In the genomic region with DNA sequence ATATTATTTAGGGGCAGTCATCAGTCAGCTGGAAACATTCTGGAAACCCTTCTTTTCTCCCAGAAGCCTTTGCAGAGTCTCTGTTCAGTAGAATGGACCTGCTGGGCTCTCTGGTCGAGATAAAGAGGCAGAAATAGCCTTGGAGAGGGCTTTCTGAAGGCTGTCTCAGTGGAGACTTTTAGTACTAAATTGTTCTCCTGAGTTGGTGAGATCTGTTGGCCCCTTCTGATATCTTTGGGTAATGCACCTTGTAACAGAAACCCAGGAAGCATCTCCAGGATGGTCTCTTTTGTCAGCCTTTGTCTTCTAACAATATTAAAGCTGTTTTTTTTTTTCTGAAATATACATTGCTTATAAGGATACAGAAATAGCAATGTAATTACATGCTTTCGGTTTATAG, we compare ENCODE assay signal across 16 mouse cellular contexts. TPM values are rescaled to one million over a fixed set of nuclear protein-coding genes. Genes with fewer than 3 reads are reported as not detected.
DNase-seq lines count a peak whose midpoint lies in the region; ATAC-seq and TF ChIP-seq lines count a peak whose summit lies in the region.
"Had no signal": no experiment of that assay in that cellular context is flagged by ENCODE, and none has a peak within 500 bp of the region (broad histone marks: within the 10 kb centered on the region; RNA-seq: fewer than 3 reads in every experiment).

No protein-coding gene starts in this region.

- H3K27me3 ChIP-seq in hindbrain, embryonic 12.5 days: peaks cover 9% of the 10 kb centered on the region; the same call in 1 of the 2 replicates
- no peaks in the 10 kb centered on the region for H3K27me3 ChIP-seq in midbrain, embryonic 13.5 days
- H3K27me3 ChIP-seq in kidney, embryonic 15.5 days: peaks cover 64% of the 10 kb centered on the region

- H3K9ac ChIP-seq in hindbrain, embryonic 12.5 days: no peak overlapping the region
- H3K9ac ChIP-seq in midbrain, embryonic 13.5 days (replicated peaks): peak overlapping the region; percentile 53
- no peak overlapping the region for H3K9ac ChIP-seq in kidney, embryonic 15.5 days
- H3K9ac ChIP-seq: heart, embryonic 15.5 days had no signal

- no peaks in the 10 kb centered on the region for H3K36me3 ChIP-seq in hindbrain, embryonic 12.5 days
- H3K36me3 ChIP-seq in midbrain, embryonic 13.5 days: no peaks in the 10 kb centered on the region
- no peaks in the 10 kb centered on the region for H3K36me3 ChIP-seq in kidney, embryonic 15.5 days
- H3K36me3 ChIP-seq: heart, embryonic 15.5 days had no signal

- peaks cover 59% of the 10 kb centered on the region for H3K4me1 ChIP-seq in hindbrain, embryonic 12.5 days
- peaks cover 67% of the 10 kb centered on the region for H3K4me1 ChIP-seq in midbrain, embryonic 13.5 days (replicated peaks)
- H3K4me1 ChIP-seq in olfactory bulb, adult 2 months (ENCODE audit: control insufficient read depth, insufficient read depth, low read length): peaks cover 15% of the 10 kb centered on the region
- peaks cover 28% of the 10 kb centered on the region for H3K4me1 ChIP-seq in kidney, embryonic 15.5 days

- no peak for ATAC-seq in hindbrain, embryonic 12.5 days (ENCODE audit: low FRiP score)
- no peak for ATAC-seq in midbrain, embryonic 13.5 days
- ATAC-seq in kidney, embryonic 15.5 days (replicated peaks; ENCODE audit: low FRiP score): no peak
- no peak for ATAC-seq in megakaryocyte progenitor cell, adult 5-6 weeks (replicated peaks; ENCODE audit: poor library complexity)

- DNase-seq in left cerebral cortex, adult 2 months (ENCODE audit: extremely low spot score in 1 of 2, low spot score in 2 of 2): no peak
- DNase-seq in left cerebral cortex, postnatal 14 days (ENCODE audit: low spot score in 2 of 2): no peak
- no peak for DNase-seq in natural killer cell, adult 2 months (ENCODE audit: low spot score in 2 of 2)
- DNase-seq: B cell, adult 2 months; cerebellum, adult 8-10 months; kidney, adult 2 months; lung, adult 2 months; right cerebral cortex, adult 18-20 months; thymus, adult 2 months had no signal

- H3K4me2 ChIP-seq in hindbrain, embryonic 12.5 days (replicated peaks): peak overlapping the region; percentile 72
- peak overlapping the region; percentile 84 for H3K4me2 ChIP-seq in midbrain, embryonic 13.5 days (replicated peaks)
- H3K4me2 ChIP-seq in kidney, embryonic 15.5 days: no peak overlapping the region
- H3K4me2 ChIP-seq: heart, embryonic 15.5 days had no signal

- no peak for TF ChIP-seq POLR2A in olfactory bulb, adult 2 months (IDR thresholded peaks at IDR 0.05; ENCODE audit: insufficient read depth, low read depth, low read length)

- 42% methylated on average over 2 of the region's 2 CpGs for WGBS in hindbrain, embryonic 12.5 days
- WGBS in midbrain, embryonic 13.5 days: 43% methylated on average over 2 of the region's 2 CpGs
- 10% methylated on average over 2 of the region's 2 CpGs for WGBS in olfactory bulb, adult 2 months
- WGBS in kidney, embryonic 15.5 days: 79% methylated on average over 2 of the region's 2 CpGs

- TF ChIP-seq CTCF in left cerebral cortex, adult 2 months (IDR thresholded peaks at IDR 0.05): peak; percentile 42
- no peak for TF ChIP-seq CTCF in olfactory bulb, adult 2 months (IDR thresholded peaks at IDR 0.05; ENCODE audit: insufficient read depth, low read depth, low read length)

- peak overlapping the region; percentile 97 for H3K27ac ChIP-seq in left cerebral cortex, adult 2 months
- peak overlapping the region; percentile 46; the same call in 1 of the 2 replicates for H3K27ac ChIP-seq in hindbrain, embryonic 12.5 days
- peak overlapping the region; percentile 87 for H3K27ac ChIP-seq in midbrain, embryonic 13.5 days
- 0 out of 2 replicates have a peak overlapping the region, but pooled peaks have one; percentile 21 for H3K27ac ChIP-seq in olfactory bulb, adult 2 months (ENCODE audit: insufficient read depth, low read depth, low read length)
- H3K27ac ChIP-seq in kidney, embryonic 15.5 days: no peak overlapping the region
- H3K27ac ChIP-seq: heart, embryonic 15.5 days had no signal

- no peaks in the 10 kb centered on the region for H3K9me3 ChIP-seq in hindbrain, embryonic 12.5 days (replicated peaks)
- H3K9me3 ChIP-seq in midbrain, embryonic 13.5 days: no peaks in the 10 kb centered on the region
- H3K9me3 ChIP-seq in kidney, embryonic 15.5 days (replicated peaks): no peaks in the 10 kb centered on the region
- H3K9me3 ChIP-seq: heart, embryonic 15.5 days had no signal

- intact Hi-C loops in left cerebral cortex, adult 2 months (cut with DNase I): loop anchor here (2.0 kb wide), 1 partner anchor 70 kb away; no protein-coding TSS in a partner anchor
- intact Hi-C loops in left cerebral cortex, postnatal 14 days (cut with DNase I): no loop called here

- H3K4me3 ChIP-seq in left cerebral cortex, adult 2 months: peak overlapping the region; percentile 73
- H3K4me3 ChIP-seq in hindbrain, embryonic 12.5 days: peak overlapping the region; percentile 74; the same call in 1 of the 2 replicates
- peak overlapping the region; percentile 75 for H3K4me3 ChIP-seq in midbrain, embryonic 13.5 days (replicated peaks)
- H3K4me3 ChIP-seq in olfactory bulb, adult 2 months (ENCODE audit: insufficient read depth, low read depth, low read length): no peak overlapping the region
- H3K4me3 ChIP-seq in kidney, embryonic 15.5 days (replicated peaks): no peak overlapping the region
- H3K4me3 ChIP-seq: heart, embryonic 15.5 days had no signal

RNA-seq across cellular contexts. Expression of a gene that starts 2.6 kb away (rescaled TPM):
- 1,000 to 10,000 TPM; 1,660 to 1,742 TPM for total RNA-seq in left cerebral cortex, adult 2 months (2021)
- total RNA-seq in left cerebral cortex, postnatal 14 days (2021): 1,000 to 10,000 TPM; 2,125 to 2,199 TPM
- 15.3 and 17.4 TPM in 2 replicates for polyA plus RNA-seq in hindbrain, embryonic 12.5 days (2016; fragmentation: Nextera tagmentation; extraction: Ambion mirVana)
- polyA plus RNA-seq in midbrain, embryonic 13.5 days (2015; fragmentation: Nextera tagmentation; extraction: Ambion mirVana): 20.5 and 26.1 TPM in 2 replicates
- 685 and 1,636 TPM in 2 replicates for polyA plus RNA-seq in olfactory bulb, adult 2 months (2012; ENCODE audit: insufficient read depth, insufficient read length, low replicate concordance, missing spikeins)
- 0.14 and 0.51 TPM in 2 replicates for polyA plus RNA-seq in kidney, embryonic 15.5 days (2015; fragmentation: Nextera tagmentation; extraction: Ambion mirVana)
- total RNA-seq in megakaryocyte progenitor cell, adult 5-6 weeks (2015): not detected in 2 replicates
- total RNA-seq in megakaryocyte progenitor cell, adult 5-6 weeks (2017): not detected in 2 replicates
- total RNA-seq: neutrophil, adult 5-6 weeks had no signal

Comparison
In these comparisons a context has a peak if more than half of its experiments do, and no peak if none do; other contexts are left out.
1. H3K4me3 ChIP-seq: peak in left cerebral cortex, adult 2 months (single experiment), hindbrain, embryonic 12.5 days (single experiment) and midbrain, embryonic 13.5 days (single experiment); none in olfactory bulb, adult 2 months (single experiment) and kidney, embryonic 15.5 days (single experiment).
2. RNA of a gene that starts 2.6 kb away (polyA plus RNA-seq): 685 to 1,636 TPM in olfactory bulb, adult 2 months; 20.5 to 26.1 TPM in midbrain, embryonic 13.5 days, 15.3 to 17.4 TPM in hindbrain, embryonic 12.5 days and 0.14 to 0.51 TPM in kidney, embryonic 15.5 days; every median in the first group is over 10 times any median in the second.